Mouse (Mus musculus) lung, embryonic 15.5 days (tissue): ENCODE measurements at regions not wholly inside any gene's neighbourhood (a gene's known extent, or its start where the extent isn't known, plus 50 kb on each side); places are given as distances from the start of the nearest gene placed in this dataset.
A peak's percentile ranks its signal among the peaks of the same experiment; 100 is the strongest.

Experiments
- ATAC-seq: fragments of 200-750 bp; cut with Nextera tagmentation; 2 replicates; pipeline ENCODE4 v1.8.0; 2017; ENCODE audit warnings: moderate number of reproducible peaks, borderline replicate concordance; ENCODE audit not compliant: low FRiP score, low TSS enrichment; ENCODE audit errors: extremely low read depth
- H3K27ac ChIP-seq: fragments of 300-500 bp; sonication (generic); 2 replicates; pipeline ENCODE4 v1.5.1; 2015; ENCODE audit warnings: moderate library complexity, mild to moderate bottlenecking, inconsistent platforms
- H3K27me3 ChIP-seq: fragments of 300-500 bp; sonication (generic); 2 replicates; pipeline ENCODE4 v1.6.1; 2015; ENCODE audit warnings: inconsistent platforms
- H3K36me3 ChIP-seq: fragments of 300-500 bp; sonication (generic); 2 replicates; pipeline ENCODE4 v1.6.1; 2015; ENCODE audit warnings: inconsistent platforms
- H3K4me1 ChIP-seq: fragments of 300-500 bp; sonication (generic); 2 replicates; pipeline ENCODE4 v1.6.1; 2015; ENCODE audit warnings: inconsistent platforms
- H3K4me2 ChIP-seq: fragments of 300-500 bp; sonication (generic); 2 replicates; pipeline ENCODE4 v1.6.1; 2015; ENCODE audit warnings: inconsistent platforms, mild to moderate bottlenecking, moderate library complexity
- H3K4me3 ChIP-seq: fragments of 300-500 bp; sonication (generic); 2 replicates; pipeline ENCODE4 v1.5.1; 2015; ENCODE audit warnings: mild to moderate bottlenecking, inconsistent platforms
- H3K9ac ChIP-seq: fragments of 300-500 bp; sonication (generic); 2 replicates; pipeline ENCODE4 v1.6.1; 2015; ENCODE audit warnings: inconsistent platforms
- H3K9me3 ChIP-seq: fragments of 300-500 bp; sonication (generic); 2 replicates; pipeline ENCODE4 v1.6.1; 2016; ENCODE audit warnings: inconsistent platforms
- WGBS: fragments of 180-500 bp; shearing (Covaris S2); methylation state at CpG from one replicate; pipeline ENCODE4 v1.1.7; 2015; 5-methylcytosine and 5-hydroxymethylcytosine counted together

DNA sequence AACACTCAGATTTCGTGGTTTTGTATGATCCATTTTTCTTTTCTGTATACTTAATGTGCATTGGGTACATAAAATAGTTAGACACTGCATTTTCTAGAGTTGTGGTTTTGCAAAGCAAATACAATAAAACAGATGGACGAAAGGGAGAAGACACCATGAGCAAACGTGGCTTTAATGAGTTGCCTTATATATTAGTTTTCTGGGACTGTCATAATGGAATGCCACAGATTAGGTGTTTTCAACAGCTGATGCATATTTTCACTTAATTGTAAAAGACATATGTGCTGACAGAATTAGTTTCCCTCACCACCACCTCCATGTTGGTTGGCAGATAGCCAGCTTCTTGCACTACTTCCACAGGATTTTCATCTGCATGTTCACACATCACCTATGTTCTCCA is 1607.9 kb downstream of the Hace1 start:
- Histone ChIP-seq H3K4me2 (no peak overlapping the region), H3K4me1 (no peaks in the 10 kb centered on the region), H3K36me3 (no peaks in the 10 kb centered on the region), H3K9ac (no peak overlapping the region), H3K9me3 (no peaks in the 10 kb centered on the region), H3K27ac (no peak overlapping the region), H3K27me3 (no peaks in the 10 kb centered on the region), H3K4me3 (no peak overlapping the region)
- ATAC-seq: peak; percentile 73; the same call in 1 of the 2 replicates
- 34% methylated on average over 3 of the region's 3 CpGs for WGBS

DNA sequence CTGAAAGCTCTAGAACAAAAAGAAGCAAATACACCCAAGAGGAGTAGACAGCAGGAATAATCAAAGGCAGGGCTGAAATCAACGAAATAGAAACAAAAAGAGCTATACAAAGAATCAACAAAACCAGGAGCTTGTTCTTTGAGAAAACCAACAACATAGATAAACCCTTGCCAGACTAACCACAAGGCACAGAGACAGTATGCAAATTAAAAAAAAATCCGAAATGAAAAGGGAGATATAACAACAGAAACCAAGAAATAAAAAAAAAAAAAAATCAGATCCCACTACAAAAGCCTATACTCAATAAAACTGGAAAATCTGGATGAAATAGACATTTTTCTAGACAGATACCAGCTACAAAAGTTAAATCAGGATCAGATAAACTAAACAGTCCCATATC is 1638.6 kb downstream of the Hace1 start:
- Histone ChIP-seq H3K27me3 (no peaks in the 10 kb centered on the region), H3K4me1 (no peaks in the 10 kb centered on the region), H3K36me3 (no peaks in the 10 kb centered on the region), H3K27ac (no peak overlapping the region), H3K9me3 (no peaks in the 10 kb centered on the region), H3K4me3 (no peak overlapping the region), H3K4me2 (no peak overlapping the region), H3K9ac (no peak overlapping the region)
- 49% methylated on average over 2 of the region's 2 CpGs for WGBS
- no peak for ATAC-seq

DNA sequence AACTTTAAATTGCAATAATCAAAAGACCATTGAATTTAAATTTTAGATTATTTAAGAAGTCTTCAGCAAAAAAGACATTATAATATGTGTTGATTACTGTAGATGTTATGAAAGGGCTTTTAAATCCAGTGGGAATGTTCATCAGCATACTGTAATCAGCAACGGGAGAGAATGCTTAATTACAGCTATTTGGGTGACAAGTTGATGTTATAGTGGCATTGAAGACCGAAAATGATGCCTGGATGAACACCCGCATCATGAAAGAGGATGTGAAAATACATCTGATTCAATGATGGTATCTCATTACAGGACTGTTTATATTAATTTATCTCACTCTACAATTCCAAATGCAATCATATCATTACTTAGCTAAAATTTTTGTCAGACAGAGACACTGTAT is 1685.4 kb downstream of the Hace1 start:
- no peak for ATAC-seq
- Histone ChIP-seq H3K4me3 (no peak overlapping the region), H3K4me2 (no peak overlapping the region), H3K27me3 (no peaks in the 10 kb centered on the region), H3K9me3 (no peaks in the 10 kb centered on the region), H3K27ac (no peak overlapping the region), H3K36me3 (no peaks in the 10 kb centered on the region), H3K9ac (no peak overlapping the region), H3K4me1 (no peaks in the 10 kb centered on the region)
- 69% methylated on average over 3 of the region's 3 CpGs for WGBS

DNA sequence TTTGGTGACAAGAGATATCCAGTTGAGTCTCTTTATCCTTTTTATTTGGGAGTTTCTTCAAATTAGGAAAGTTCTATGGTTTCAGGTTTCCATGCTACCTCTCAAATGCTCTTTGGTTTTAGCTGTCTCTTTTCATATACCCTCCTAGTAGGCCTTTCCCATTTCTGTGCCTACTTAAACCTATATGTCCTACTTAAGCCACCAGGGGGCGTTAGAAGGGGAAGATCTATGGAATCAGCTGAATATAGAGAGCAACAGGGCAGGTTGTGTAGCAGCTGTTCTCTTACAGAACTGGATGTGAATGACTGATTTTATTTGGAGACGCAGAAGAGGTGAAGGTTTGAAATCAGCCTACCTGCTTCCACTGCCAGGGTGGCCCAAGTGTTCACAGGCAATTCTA is 1708.1 kb downstream of the Hace1 start:
- Histone ChIP-seq H3K4me2 (no peak overlapping the region), H3K36me3 (no peaks in the 10 kb centered on the region), H3K4me1 (no peaks in the 10 kb centered on the region), H3K4me3 (no peak overlapping the region), H3K9ac (no peak overlapping the region), H3K27ac (no peak overlapping the region), H3K27me3 (no peaks in the 10 kb centered on the region), H3K9me3 (no peaks in the 10 kb centered on the region)
- ATAC-seq: no peak
- WGBS: 35% methylated on average over 2 of the region's 2 CpGs

DNA sequence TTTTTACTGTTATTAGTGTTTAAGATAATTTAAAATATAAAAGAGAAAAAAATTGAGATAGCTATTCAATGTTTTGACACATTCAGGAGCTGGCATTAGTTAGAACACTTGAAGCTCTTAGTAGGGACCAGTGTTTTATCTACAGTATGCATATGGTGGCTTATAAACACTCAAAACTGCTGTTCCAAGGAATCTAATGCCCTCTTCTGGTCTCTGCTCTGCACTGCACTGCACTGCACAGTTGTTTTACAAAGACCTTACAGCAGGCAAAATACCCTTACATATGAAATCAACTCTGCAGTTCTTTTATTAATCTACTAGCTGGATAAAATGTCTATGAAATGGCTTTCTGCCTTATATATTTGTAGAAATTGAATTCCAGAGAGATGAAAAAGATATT is 1722.5 kb downstream of the Hace1 start:
- no peak overlapping the region for H3K9ac ChIP-seq
- ATAC-seq: no peak
- H3K4me3 ChIP-seq: no peak overlapping the region
- no peaks in the 10 kb centered on the region for H3K9me3 ChIP-seq
- H3K27me3 ChIP-seq: no peaks in the 10 kb centered on the region
- no peaks in the 10 kb centered on the region for H3K4me1 ChIP-seq
- no peak overlapping the region for H3K4me2 ChIP-seq
- H3K36me3 ChIP-seq: no peaks in the 10 kb centered on the region
- H3K27ac ChIP-seq: no peak overlapping the region
